Mouse (Mus musculus) gastrocnemius, postnatal 4 days (tissue): Measurements from ENCODE around the gene Cwc15. TPM values are rescaled to one million over a fixed set of nuclear protein-coding genes. Genes with fewer than 3 reads are reported as not detected.
A peak's percentile ranks its signal among the peaks of the same experiment; 100 is the strongest.
"Not testable (repeated sequence)": the region's sequence is repeated elsewhere in the genome, so short reads cannot be mapped to it uniquely, and the experiment has no call there.

Source experiments
- DNase-seq, 2 experiments: peaks; one replicate each; pipeline ENCODE4 v3.0.0; 2021 to 2022; ENCODE audit warnings: low spot score in 2 of 2, mixed read lengths in 2 of 2
- long read RNA-seq, 2 experiments: library from polyadenylated mRNA; stranded (forward); transcript quantifications; one replicate each; pipeline ENCODE4 v2.0.0; 2021
- total RNA-seq, 2 experiments: library from RNA; stranded (reverse); gene quantifications; 2 replicates each; pipeline ENCODE4 v1.2.3; 2021

Gene Cwc15
- total RNA-seq = 100 to 1,000 TPM; 107 to 117 TPM
- long read RNA-seq, experiment 1, transcript Cwc15-201 (7 exons, 1,111 nt) = major isoform, 61 of 69 reads
- long read RNA-seq, experiment 1, partial matches to known transcripts = 4 of 69 reads
- long read RNA-seq, experiment 1, other reads (novel, unspliced or antisense) = 0 of 69 reads
- long read RNA-seq, experiment 2, transcript Cwc15-201 (7 exons, 1,111 nt) = major isoform, 47 of 55 reads
- long read RNA-seq, experiment 2, transcript Cwc15-202 (7 exons, 831 nt) = minor isoform, 5 of 55 reads
- long read RNA-seq, experiment 2, partial matches to known transcripts = 2 of 55 reads
- long read RNA-seq, experiment 2, other reads (novel, unspliced or antisense) = 1 of 55 reads

DNA sequence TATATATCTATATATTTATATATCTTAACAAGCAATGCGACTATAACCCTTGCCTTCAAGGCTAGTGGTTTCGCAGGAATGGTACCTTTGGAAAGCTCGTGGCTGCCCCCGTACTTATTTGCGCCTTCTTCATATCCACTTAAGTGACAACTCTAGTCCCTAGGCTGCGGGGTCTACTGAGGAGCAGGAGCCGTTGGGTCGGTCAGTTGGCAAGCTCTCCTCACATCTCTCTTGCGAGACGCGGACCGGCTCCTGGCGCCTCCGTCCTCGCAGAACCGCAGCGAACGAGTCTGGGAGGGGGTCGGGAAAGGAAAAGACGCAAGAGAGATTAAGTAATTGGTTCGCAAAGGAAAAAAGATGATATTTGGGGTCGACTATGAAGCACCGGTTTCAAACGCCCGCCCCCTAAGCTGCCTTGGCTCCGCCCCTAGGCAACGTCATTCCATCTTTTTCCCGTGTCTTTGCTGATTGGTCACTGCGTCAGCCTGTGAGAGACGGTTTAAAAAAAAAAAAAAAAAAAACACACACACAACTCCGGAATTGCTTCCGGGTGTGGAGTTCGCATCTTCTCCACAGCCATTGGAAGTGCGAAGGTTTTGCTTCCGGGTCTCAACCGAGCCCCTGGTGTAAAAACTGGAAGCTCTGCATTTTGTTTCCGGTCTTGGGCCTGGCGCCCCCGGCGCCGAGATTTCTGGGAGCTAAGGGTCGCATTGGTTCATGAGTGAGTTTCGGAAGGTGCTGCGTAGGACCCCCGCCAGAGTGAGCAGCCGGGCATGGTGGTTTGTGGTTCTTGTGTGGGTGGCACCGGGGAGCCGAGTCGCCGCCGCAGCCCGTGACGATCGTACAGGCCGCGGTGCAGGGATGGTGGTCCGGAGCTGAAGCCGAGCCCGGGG lies at the start of gene Cwc15, which contains the start of gene Kdm4d:
Gene Cwc15, plus strand, starts transcription at position 595 of the 893 bp plus-strand sequence.
Gene Kdm4d, minus strand, starts transcription at position 460 of the 893 bp plus-strand sequence.
- peak; percentile 81 to 95 for DNase-seq

DNA sequence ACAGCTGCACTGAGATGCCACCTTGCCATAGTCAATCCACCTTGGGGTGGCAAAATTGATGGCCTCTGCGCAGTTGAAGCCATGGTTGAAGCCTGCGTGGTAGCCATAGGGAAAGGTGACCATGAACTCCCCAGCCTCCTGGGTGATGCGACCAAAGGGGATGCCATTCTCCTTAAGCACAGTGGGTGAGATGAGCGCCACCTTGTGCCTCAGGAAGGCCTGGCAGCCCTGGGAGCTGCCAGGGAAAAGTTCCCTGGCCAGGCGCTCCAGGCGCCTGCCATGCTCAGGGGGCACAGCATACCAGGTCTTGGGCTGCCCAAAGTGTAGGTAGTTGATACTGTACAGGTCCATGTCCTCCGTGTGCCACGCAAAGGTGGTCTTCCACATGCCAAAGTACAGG lies 49.3 kb upstream of the Cwc15 start:
- not testable (repeated sequence) for DNase-seq

DNA sequence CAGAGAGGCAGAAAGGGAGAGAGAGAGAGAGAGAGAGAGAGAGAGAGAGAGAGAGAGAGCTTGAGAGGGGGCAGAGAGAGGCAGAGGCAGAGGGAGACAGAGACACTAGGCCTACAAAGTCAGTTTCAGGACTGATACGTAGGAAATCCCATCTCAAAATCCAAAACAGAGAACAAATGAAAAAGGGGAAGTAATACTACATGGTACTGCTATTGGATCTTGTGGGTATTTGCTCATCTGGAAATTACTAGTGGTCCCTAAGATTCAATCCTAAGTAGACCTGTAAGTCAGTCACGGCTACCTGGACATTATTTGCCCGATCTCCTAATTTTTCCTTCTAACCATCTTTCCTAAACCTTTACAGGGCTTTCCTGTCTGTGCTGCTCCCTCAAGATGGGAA lies 44.1 kb upstream of the Cwc15 start:
- DNase-seq = no peak

DNA sequence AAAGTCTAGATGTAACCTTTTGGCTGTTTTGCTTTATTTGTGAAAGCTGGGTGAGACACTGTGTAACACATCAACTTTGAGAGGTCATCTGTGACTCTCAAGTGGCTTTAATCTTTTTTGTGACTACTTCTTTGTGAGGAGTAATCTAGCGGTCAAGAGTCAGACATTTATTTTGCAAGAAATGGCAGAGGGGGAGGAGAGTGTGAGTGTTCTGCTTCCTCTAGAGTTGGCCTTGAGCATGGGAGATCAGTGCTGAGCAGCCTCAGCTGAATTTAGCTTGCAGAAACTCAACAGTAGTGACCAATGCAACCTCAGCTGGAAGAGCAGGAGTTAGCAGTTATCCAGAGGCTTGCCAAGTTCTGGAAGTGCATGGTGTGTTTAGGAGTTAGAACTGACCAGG lies 37.9 kb upstream of the Cwc15 start:
- DNase-seq = not testable (repeated sequence)

DNA sequence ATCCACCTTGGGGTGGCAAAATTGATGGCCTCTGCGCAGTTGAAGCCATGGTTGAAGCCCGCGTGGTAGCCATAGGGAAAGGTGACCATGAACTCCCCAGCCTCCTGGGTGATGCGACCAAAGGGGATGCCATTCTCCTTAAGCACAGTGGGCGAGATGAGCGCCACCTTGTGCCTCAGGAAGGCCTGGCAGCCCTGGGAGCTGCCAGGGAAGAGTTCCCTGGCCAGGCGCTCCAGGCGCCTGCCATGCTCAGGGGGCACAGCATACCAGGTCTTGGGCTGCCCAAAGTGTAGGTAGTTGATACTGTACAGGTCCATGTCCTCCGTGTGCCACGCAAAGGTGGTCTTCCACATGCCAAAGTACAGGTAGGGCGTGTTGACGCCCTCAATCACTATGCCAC lies 36.7 kb upstream of the Cwc15 start:
- not testable (repeated sequence) for DNase-seq

DNA sequence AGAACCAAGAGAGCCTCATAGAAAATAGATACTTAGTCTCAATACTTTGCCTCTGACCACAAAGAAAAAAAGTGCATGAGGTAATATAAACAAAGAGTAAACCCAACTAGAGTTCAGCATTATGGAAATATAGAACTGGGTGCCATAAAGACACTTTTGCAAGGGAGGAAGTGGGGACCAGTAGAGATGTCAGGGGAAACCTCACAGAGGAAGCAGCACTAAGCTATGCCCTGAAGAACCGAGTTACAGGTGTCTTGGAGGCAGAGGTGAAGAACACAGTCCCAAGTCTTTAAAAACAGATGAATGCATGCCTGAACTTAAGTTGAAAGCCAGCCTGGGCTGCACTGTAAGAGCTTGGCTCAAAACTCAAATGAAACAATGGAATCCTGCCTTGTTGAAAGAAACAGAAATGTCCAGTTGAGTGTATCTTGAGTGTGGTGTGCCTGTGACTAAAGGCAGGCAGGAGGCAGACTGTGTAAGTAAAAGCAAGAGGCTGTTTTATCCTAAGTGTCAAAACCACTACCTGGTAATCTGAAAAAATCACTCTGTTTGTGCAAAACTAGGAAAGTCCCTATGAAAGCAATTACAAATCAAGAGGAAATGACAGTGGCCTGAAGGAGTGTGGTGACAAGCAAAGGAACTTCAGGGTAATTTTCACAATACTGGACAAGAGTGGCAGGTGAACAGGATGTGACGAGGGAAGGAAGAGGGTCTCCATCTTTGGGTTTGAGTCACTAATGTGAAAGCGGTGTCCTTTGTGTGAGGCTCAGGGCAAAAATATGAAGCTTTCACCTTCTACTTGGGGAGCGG lies 1.3 kb upstream of the Cwc15 start:
- DNase-seq = no peak

DNA sequence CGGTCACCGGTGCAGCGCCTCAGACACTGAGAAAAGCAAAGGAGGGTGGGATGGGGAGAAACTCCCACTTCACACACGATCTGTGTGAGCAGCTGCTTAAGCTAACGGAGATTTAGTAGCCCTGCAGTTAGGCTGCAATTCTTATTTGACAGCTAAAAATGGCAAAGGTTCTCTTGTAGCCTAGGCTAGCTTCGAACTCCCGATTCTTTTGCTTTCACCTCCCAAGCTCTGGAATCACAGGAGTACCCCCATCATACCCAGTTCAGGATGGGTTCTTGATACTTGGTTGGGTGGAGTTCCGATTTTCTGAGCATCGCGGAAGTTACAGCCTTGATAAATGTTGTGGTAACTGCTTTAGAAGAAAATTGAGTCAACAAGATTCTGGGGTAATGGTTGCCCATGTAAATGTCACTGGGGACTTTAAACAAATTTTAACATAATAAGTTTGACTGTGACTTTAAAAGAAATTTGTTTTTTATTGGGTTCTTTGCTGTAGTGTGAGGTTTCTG lies 553 bp downstream of the Cwc15 start:
- no peak for DNase-seq

DNA sequence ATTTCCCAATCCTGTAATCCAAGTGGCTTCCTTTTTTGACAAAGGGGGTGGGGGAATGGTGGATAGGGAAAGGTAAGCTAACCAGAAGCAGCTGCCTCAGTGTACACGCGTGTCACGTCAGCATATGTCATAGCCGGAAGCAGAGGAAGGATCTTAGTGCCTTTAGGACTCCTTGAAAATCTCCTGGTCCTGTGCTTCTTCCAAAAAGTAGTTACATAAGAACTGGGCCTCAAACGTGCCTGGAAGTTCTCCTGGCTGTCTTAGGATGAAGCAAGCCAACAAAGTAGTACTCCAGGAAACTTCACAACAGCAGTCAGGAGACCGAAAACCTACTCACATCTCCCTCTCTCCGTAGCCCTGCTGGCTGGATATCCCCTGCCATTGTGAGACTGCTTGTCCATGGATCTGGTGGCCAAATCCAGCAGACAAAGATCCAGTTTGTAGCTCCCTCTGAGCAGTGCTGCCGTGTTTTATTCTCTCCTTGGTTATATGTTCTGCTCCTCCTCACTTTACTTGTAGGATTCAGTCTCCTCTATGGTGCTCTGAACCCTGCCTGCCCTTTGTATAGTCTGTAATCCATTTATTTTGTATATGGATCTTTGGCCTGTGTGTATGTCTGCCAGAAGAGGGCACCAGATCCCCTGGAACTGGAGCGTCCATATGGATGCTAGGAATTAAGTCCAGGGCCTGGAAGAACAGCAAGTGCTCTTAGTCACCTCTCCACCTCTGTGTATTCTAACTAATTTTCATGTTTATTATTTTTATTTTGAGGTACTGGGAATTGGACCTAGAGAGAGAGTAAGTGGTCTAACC lies 12.4 kb downstream of the Cwc15 start:
- DNase-seq = peak in 1 of 2 experiments; percentile 41

DNA sequence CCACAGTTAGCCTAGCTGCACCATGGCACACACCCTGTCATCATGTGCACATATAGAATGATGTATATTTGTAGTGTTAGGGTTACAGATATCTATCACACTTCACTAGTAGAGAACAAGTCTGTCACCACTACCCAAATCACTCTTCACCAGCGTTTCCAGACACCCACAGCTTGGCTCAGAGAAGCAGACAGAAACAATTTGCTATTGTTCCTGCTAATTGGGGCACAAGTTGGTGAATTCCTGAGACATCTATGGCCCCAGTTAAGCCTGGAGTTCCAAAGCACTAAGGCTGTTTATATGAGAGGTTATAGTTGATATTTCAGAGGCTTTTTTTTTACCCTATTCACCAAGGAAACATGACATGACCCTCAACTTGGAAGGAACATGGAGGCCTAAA lies 16.9 kb downstream of the Cwc15 start:
- DNase-seq = no peak

DNA sequence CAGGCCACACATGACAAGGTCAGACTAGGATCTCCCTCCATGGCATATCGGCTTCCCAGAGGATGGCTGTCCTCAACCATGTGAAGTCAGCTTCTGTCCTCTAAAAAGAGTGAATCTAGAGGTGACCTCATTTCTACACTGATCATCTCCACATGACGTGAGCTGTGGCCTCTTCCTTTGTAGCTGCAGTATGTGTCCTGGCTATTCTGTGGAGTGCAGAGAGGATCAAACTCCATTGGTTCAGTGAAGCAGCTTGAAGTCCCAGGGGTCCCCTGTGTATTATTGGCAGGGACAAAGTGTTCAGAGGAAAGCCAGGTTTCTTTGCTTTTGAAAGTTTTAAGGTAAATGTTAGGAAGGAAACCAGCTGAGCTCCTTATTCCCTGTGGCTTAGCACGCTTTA lies 17.7 kb downstream of the Cwc15 start:
- DNase-seq = no peak

DNA sequence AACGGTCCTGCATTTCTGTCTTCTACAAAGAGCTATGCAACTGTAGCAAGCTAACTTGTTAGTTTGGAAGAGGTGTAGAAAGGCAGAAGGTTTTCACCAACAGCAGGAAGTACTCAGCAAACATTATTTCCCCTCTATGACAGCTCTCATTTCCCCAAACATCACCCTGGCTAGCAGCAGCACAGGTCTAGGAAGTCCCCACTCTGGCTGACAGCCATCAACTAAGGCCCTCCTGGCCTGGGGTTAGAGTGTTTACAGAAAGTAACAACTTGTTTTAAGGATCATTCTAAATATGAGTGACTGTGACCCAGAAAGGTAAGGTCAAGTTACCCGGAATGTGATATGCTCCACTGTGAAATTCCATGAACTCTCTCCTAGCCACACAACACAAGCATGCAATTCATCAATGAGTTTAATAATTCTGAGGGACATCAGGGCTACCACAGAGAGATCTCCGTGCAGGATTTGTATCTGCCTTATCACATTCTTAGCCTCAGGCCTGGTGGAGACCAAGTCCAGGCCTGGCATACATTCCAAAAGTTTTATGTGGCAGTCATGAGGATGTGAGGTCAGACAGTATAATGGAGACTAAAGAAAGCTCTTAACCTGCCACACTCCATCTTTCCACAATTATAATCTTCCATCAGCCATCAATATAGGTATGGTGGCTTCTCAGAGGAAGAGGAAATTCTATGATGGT lies 20.7 kb downstream of the Cwc15 start:
- no peak for DNase-seq

DNA sequence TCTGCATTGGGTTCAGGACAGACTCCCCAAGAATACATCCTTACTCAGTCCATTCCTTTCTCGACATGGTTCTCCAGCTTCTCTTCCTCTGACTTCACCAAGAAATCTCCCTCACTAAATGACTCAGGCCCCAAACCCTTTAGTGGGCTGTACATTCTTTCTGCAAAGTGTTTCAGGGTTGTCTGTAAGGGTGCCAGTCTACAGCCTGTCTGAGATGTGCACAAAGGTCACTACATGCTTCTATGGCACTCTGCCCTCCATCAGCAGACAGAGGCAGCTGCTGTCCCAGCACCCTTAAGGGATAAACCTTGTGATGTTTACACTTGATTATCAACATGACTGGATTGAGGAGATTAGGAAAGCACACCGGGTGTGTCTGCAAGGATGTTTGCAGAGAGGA lies 21.3 kb downstream of the Cwc15 start:
- no peak for DNase-seq

DNA sequence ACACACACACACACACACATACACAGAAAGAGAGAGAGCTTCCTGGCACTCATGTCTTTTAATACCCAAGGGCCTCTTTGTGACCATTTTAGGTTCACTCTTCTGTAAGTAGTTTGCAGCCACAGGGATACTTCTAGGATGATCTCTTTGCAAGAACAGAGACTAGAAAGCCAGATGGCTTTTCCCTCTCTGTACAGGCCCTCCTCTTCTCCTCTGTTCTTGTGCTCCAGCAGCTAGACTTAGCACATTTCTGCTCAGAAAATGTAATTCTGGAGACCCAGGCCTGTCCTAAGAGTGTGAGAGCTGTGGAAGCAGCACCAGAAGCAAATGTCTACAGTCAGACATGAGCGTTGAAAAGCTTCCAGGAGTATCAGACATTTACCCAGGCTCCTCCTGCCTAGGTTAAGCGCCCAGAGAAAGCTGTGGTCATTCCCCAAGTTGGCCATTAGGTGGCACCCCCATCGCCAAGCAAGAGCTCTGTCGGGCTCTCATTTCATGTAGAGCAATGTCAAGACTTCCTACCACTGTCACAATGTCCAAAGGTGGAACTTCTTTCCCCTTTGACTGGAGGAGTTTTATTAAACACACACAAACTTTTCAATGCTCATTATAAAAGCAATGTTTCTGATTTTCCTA lies 23.1 kb downstream of the Cwc15 start:
- peak; percentile 61 to 78 for DNase-seq

DNA sequence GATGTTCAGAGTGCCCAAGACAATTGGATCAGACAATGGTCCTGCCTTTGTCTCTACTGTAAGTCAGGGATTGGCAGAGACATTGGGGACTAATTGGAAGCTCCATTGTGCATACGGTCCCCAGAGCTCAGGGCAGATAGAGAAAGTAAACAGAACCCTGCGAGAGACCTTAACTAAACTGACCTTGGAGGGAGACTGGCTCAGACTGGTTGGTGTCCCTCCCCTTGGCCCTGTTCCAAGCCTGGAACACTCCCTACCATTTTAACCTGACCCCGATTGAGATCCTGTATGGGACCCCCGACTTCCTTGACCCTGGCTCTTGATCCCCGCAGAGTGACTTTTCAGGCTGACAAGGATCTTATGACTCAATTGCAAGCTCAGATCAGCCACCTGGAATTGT lies 29.6 kb downstream of the Cwc15 start:
- DNase-seq = no peak

DNA sequence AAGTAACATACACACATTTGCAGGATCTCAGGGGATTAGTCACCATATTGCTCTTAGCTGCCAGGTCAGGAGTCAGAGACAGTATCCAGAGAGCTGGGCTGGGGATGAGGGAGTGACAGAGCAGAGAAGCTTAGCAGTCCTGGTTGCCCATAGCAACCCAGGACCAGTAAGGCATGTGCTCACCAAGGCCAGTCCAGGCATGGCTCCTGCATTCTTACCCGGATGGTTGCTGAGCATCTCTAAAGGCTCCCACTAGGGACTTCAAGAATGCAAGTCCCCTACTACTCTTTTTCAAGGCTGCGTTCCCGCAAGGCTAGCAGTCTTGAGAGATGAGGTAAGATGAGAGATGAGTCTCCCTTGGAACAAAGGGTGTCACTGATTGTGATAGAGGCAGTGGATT lies 31.9 kb downstream of the Cwc15 start:
- no peak for DNase-seq

DNA sequence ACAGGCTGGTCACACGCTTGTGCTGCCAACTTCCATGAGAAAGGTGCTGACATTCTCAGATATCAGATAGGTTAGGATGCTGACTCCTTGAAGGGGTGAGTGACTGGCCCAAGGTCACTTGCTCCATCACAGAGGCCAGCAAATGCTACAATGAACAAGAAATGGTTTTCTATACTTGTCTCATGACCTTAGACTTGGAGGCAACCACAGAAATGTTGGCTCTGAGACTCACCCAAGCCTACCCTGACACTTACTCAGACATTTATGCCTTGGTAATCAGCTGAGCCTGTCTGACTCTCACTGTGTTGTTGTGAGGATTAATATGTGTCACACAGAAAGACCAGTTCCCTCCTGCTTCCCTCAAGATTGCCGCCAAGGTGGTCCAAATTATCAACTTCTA lies 33.2 kb downstream of the Cwc15 start:
- DNase-seq = no peak

DNA sequence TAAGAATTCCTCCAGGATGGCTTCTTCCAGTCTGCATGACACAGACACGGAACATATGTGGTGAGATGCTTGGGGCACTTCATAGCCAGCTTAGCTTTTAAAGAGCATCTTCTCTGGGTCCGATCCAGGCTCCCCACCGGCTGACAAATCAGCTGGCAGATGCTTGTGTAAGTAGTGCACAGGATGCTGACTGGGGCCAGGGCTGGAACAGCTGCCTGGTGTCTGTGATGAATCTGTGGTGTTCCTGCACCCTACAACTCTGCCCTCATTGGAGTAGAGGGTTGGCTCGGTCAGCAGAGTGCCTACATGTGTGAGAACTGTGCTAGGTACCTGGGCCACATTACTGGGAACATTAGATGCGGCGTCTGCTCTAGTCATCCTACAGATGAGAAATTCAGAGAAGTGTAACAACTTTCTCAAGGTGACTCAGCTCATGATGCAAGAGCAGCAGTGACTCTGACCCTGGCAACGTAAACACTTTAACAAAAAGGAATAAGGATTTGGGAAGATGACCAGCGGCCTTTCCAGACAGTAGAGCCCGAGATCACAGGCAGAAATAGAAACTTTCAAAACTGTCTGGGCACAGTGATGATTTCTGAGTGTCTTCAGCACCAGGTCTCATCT lies 34.5 kb downstream of the Cwc15 start:
- no peak for DNase-seq

DNA sequence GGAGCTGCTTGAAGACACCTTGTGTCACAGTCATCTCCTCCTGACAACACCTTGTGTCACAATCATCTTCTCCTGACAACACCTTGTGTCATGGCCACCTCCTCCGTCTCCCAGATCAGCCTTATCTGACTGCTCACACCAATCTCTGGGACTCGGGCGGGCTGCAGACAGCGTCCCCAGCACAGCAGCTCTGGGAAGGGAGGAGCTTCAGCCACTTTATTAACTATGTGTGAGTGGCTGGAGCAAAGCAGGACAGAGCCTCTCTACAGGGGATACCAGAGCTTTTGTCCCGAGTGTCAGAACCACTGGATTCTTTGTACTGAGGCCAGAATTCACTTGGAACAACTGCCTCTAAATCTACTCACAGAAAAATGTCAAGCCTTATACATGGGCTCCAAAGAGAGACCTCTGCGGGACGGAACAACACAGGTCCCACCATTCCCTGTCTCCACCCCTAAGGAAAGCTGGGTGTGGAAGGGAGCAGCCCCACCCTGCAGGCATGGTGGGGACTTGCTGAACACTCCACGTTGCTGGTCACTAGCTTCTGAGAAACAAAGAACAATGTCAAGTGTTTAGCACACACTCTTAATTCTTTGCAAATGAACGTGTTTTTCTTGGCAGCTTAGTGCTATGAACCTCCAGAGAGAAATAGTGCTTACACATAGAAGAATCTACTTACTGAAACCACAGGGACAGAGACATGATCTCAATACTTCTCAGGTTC lies 43.8 kb downstream of the Cwc15 start:
- DNase-seq = no peak
